Mouse (Mus musculus) right cerebral cortex, postnatal 36 days (tissue): ENCODE results near the gene Ankrd50.

Source experiments
- DNase-seq, 2 experiments: peaks; one replicate each; pipeline ENCODE4 v3.0.0; 2022; ENCODE audit warnings: low spot score in 2 of 2, mixed read lengths in 1 of 2

The Ankrd50 gene

DNA sequence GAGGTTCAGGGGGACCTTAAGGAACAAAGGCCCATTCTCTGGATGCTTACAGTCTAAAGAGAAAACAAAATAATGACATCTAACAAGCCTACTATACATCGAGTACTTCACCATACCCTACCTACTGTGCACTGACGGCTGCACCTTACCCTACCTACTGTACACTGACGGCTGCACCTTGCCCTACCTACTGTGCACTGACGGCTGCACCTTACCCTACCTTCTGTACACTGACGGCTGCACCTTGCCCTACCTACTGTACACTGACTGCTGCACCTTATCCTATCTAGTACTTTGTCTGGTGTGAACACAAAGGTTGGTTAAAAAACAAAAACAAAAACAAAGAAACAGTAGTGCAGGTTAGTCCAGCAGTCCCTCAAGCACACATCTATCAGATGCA lies 18.5 kb downstream of the Ankrd50 start:
- no peak for DNase-seq

DNA sequence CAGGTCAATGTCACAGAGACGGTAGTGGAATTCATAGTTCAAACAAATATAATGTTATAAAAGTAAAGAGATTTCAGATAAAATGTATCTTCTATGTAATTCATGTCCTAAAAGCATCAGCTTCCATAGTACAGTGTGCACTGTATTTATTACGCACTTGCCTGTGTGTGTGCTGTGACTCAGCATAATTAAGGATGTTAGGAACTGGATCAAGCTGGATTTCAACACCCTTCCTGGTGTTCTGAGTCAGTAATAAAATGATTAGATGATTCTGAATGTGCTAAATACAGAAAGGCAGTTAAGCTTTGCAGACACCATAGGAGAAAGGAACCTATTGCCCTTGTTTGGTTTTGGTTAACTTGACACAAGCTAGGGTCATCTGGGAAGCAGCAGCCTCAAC lies 21.5 kb downstream of the Ankrd50 start:
- DNase-seq, result no peak

DNA sequence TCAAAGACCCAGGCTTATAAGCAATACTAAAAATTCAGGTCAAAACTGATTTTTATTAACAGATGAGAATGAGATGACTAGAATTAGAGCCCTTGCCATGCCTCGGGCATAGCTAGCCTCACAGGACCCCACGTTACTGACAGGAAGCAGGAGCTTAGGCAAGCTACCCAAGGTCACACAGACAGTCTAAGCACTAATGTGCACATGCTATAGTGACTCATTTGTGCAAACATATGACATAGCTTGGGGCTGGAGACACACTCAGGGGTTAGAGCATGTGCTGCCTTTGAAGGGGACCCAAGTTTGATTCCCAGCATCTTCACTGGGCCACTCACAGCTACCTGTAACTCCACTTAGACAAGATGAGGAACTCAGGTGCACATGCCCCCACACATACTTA lies 22.9 kb downstream of the Ankrd50 start:
- DNase-seq, result no peak

DNA sequence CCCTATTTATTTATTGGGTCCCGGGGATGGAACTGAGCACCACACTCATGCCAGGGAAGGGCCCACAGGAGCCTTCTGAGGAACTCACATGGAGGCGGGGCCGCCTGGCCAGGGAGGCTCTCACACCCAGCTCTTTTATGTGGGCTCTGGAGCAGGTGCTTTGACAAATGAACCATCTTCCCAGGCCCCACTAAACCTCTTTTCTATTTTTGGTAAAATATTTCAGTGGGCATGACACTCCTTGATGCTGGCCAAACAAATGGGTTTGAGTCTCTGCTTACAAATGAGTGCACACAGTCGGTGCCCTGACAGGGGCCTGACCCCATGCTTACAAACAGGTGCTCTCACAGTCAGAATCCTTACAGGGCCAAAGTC lies 24.4 kb downstream of the Ankrd50 start:
- no peak for DNase-seq

DNA sequence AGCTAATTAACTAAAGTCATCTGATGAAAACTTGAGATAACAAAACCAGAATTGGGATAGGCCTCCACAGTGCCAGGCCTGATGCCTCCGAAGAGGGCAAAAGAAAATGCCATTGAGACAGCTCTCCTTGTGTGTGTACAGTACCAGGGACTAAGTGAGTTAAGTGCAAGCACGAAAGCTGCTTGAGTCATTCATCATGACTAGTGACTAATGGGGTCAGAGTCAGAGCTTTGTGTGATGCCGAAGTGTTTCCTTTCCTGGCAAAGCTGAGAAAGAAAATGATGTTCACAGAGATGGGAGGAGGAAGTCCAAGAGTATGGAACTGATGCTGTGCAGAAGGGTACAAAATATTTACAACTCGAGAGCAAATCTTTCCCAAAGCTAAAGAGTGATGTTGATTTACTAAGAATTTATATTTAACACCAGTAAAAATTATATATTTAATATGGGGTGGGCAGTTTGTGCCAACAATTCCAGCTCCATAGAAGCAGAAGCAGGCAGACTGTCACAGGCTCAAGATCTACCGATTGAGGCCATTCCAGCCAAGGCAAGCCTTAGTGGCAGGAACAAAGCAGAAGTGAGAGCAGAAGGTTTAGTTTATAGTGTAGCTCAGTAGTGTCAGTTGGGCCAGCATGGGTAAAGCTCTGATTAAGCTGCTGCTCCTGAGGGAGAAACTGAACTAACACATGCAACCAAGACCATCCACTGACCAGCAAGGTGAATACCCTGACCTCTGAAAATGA lies 25.0 kb downstream of the Ankrd50 start:
- DNase-seq, result no peak

DNA sequence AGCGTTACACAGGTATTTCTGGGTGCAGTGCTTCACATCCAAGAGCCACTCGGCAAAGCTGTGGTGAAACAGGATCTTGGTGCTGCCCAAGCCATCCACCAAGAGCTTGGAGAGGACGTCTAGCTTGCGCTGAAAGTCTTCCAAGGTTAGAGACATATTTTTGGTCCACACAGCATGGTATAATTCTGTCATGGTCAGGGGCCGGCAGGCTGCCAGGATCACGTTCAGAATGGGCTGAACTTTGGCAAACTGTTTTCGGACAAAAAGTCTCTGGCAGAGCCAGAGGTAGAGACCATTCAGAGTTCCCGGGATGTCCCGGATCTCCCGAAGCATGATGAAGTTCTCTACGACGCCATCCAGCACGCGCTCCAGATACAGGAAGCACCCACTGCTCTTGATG lies 27.6 kb downstream of the Ankrd50 start:
- no peak for DNase-seq

DNA sequence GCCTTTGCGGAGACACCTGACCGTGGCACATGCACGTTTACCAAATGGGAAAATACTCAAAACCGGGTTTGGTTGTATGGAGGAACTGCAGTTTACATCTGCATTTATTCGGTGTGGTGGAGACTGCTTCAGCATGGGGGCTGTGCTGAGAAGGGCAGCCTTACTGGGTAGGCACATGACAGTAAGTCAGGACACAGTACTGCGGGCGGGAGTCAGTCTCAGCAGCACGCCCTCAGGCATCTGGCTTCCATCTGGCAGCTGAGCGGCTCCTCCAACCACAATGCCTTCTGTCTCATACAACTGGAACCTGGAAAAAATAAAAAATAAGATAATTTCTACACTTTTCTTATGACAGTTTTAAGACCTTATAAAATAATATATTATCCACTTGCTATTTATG lies 32.4 kb downstream of the Ankrd50 start:
- peak; percentile 51 to 77 for DNase-seq

DNA sequence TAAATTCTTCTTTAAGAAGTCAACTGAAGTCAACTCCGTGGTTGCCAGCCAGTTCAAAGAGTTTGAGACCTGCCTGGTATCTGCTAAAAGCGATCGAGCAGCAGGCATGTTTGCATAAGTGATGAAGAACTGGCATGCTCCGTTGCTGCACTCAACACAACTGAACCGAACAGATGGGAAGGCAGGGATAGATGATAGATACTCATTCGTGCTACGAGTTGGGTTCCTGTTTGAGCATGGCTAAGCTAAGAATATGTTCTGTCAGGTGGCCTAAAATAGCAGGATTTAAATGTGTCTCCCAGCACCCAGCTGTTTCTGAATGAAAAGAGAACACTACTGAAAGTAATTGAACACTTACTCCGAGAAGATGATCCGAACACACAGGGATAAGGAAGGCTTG lies 38.1 kb downstream of the Ankrd50 start:
- DNase-seq, result peak; percentile 34 to 74

DNA sequence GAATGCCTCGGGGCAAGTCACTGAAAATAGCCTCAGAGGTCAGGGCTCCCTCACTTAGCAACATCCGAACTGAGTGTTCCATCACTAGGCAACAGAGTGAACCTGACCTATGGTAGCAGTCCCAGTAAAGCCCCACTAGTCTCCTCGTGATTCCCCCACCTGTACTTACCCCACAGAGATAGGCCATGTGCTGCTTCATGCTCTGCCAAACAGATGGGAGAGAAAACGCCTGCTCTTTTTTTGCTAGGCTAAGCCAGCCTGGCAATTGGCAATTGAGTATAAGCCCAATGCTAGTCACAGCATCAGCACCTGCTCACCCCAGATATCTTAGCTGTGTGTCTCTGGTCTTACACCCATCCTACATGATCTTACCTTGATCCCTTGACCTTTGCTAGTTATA lies 40.8 kb downstream of the Ankrd50 start:
- no peak for DNase-seq

DNA sequence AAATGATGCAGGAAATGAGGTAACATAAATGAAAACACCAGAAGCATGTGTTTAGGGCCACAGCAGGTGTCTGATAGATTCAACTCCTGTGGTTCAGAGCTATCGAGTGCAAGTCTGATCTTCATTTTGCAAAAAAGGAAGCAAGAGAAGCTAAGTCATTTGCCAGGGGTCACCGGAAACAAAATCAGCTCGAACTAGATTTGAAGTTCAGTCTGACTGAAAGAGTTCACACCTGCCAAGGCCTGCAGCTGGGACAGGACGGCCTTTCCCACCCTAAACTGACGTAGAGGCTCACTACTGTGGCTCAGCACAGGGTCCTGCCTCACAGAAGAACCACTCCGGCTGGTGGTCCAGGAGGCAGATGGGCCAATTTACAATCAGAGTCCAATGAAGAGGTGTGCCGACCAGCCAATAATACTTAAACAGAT lies 44.1 kb downstream of the Ankrd50 start:
- DNase-seq, result no peak

DNA sequence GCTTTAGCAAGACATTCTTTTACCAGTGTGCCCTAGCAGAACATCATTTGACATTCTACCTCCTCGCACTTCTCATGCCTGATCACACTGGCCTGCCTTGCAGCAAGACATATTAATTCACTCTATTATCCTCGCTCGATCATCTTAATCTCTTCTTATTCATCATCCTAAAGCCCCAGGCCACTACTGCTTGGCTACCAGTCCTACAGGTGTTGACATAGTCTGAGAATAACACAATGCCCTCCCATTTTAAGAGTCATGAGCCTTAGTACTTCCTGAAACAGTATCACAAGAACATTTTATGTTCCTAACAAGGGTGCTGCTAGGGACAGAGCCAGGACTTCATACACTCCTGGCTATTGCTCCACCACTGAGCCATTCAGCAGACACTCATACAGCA lies 48.0 kb downstream of the Ankrd50 start:
- DNase-seq, result no peak

DNA sequence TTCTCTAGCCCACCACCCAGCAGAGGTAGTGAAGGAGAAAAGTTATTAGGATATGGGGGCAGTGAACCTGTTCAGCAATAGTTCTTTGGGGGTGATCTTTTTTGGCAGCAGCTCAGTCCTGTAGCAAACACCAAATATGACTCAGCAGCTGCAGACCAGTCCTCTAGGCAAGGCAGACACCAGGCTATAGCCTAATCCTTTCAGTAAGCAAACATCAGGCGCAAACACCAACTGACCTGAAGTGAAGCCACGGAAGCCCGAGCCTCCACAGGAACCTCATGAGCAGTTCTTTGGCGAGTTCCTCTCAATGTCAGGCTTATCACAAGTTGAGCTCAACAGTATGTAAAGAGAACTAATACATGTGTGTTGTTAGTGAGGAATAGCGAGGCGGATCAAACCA lies 48.8 kb downstream of the Ankrd50 start:
- DNase-seq, result no peak

DNA sequence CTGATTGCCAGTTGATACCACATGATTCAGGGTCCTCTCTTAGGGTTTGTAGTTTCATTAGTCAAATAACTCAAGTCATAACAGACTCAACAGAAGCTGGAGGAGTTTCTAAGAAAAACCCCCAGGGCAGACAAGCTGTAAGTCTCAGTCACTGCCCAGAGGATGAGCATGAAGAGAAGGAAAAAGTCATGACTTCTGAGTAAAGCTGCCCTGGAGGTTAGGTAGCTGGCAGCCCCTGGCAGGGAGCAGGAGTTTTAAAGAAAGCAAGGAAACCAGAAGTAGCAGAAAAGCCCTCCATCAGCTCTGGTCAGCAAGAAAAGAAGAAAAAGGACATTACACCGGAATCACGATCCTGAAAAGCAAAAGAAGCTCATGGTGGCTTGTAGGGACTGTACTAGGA lies 50.2 kb downstream of the Ankrd50 start:
- no peak for DNase-seq

DNA sequence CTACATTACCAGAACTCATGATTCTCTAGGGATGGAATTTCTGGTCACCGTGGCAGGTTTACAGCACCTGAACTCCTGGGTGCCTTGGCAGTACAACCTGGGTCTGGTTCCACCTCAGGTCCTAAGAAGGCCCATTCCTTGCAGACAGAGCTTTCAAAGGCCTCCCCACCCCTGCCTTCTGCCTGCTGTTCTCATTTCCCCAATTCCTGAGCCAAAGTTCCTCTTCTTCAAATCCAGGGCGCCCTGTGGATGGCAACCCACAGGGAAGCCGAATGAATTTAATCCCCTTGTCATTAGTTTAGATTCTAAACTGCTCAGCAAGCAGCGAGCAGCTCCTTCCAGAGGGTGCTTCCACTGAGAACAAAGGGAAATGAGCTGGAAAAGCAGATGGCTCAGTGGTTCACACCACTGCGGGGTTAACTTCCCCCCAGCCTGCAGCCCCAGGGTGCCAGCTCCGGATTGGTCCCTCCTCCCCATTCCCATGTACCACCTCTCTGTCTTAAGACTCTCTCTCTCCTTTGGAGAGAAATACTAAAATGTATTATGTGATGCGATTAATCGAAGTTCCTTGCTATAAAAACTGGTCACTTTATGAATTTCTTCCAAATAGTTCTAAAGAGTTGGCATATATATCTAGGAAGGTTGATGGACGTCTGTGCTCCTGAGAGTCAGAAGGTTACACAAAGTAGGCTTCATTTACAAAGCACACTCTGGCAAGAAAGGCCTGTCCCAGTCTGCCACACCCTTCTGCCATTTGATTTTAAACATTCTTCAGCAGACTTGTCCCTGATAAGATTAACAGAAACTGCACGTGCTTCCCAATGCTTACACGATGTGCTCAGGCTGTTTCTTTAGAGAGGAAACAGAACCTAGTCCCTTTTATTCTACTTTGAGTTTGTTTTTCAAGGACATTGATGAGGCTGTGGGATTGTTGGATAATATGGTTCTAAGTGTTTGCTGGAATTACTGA lies 50.9 kb downstream of the Ankrd50 start:
- no peak for DNase-seq

DNA sequence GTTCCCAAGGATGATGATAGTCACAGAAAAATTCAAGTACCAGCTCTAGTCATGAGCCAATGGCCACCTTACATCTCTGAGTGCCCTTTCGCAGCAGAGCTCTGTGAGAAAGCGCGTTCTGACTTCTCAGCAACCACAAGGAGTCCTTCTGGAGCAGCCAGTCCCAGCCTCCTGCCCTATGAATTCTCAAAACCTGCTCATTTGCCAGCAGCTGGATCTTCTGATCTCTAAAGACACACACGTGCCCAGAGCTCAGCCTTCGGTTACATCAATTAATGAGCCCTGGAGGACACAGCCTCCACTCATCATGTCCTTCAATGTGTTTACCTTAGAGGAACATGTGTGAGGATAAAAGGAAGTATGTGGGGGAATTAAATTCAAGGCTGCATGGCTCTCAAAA lies 53.2 kb downstream of the Ankrd50 start:
- DNase-seq, result no peak

DNA sequence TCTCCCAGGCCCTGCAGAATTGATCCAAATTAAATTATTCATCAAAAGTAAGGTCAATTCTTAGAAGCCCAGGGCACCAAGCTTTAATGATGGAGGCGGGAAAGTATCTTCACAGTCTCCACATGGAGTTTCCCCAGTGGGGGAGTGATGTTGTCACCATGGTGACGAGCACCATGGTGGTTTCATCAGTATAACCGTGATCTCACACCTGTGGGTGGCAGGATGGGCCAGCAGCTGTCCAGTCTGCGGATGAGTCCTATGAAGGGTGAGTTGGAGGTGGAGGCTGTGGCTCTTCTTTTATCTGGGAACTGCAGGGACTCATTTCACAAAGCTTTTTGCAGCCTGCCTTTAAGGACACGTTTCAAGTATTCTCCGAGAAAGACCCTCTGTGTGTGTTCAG lies 53.6 kb downstream of the Ankrd50 start:
- DNase-seq, result no peak

DNA sequence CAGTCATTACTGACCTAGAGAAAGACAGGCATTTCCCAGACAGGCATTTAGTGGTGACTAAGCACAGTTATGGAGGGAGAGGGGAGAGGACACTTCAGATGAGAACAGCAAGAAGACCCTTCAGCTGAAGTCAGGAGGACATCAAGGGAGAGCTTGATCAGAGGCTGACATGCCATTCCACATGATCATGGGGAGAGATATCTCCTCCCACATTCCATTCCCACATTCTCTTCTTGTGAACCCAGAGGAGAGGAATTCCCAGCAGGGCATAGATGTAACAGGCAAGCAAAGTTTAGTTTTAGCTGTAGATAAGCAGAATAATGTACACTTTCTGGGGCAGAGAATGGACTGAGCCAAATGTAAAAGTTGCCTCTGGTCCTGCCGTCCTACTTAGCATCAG lies 57.4 kb downstream of the Ankrd50 start:
- no peak for DNase-seq

DNA sequence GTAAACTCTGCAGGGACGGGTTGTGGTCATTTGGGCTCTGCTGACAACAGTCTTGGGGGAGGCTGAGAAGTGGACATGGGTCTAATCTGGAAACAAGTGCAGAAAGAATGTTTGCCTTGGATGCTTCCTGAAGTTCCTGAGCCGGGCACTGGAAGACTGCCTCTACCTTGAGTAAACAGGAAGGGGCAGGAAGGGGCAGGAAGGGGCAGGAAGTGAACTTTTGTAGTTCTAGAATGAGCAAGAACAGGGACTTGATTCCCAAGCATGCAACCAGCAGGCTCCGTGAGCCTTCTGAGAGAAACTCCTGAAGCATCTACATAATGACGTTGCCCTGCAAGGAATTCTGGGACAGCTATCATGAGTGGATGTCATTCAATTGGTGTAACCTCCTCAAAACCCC lies 60.7 kb downstream of the Ankrd50 start:
- no peak for DNase-seq

DNA sequence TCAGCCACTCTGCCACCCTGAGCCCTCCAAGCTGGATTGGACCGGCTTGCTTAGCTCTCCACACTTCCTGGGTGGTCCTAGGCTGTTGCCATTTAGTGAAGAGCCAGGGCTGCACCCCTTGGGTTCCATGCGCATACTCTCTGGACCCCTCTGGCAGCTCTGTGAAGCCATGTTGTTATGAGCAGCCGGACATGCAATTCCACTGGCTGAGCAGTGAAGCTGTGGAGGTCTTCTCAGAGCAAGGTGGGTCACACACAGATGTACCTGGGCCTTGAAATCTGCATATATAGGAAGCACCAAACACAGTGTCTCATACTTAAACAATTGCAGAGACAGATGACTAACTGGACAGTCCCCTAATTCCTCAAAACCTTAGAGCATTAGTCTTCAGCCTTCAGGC lies 64.7 kb downstream of the Ankrd50 start:
- no peak for DNase-seq

DNA sequence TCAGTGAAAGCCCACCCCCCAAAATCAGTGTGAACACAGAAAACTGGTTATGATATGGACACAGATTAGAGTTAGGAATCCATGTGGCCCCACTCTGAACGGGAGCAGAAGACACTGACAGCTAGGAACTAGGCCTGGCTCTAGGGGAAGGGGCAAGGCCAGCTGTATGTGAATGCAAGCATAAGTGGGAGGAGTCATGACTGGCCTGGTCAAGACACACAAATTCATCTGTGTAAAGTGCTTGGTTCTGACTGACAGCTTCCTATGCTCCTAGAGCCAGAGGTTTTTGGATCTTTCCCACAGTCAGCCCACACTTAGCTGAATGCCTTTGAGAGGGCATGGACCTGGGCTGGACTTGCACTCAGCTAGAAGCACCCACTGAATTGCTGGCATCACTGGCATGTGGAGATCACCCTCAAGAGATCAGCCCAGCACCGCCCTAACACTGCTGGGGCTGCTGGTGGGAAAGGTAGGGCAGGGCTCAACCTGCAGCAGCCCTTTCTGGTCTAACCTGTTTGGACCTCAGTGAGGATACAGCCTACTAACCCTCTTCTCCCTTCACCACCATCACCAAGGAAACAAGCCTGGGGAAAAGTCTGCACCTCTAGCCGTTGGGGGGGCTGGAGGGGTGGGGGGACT lies 69.2 kb downstream of the Ankrd50 start:
- no peak for DNase-seq
